Mouse (Mus musculus) B cell, adult 2 months (primary cell): ENCODE data around the gene Catsperd.
"Not testable (repeated sequence)": the region's sequence is repeated elsewhere in the genome, so short reads cannot be mapped to it uniquely, and the experiment has no call there.

Experiments
- DNase-seq, 2 experiments: peaks; one replicate each; pipeline ENCODE4 v3.0.0; 2022

Catsperd gene

GRCm38 (mm10) chr17:56627530-56628277 is at the start of gene Catsperd:
Catsperd (plus strand) TSS chr17:56628143.
- DNase-seq = peak; percentile 26 to 32

DNA sequence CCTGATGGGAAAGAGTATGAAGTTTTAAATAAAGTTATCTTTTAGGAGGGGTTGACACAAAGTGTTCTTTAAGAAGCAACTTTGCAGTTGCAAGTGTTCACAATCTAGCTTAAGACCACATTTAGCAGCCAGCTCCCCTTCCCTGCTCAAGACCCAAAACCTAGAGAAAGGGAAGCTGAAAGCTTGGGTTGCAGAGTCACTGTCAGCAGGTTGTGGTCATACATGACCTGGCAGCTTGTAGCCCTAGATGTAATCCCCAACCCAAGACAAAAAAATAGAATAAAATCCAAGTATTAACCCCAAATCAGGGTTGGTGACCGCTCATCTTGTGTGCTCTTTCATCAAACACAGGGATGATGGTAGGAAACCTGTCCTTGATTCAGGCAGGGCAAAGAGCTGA is 44.9 kb upstream of the Catsperd start:
- DNase-seq = peak in 1 of 2 experiments; percentile 21

DNA sequence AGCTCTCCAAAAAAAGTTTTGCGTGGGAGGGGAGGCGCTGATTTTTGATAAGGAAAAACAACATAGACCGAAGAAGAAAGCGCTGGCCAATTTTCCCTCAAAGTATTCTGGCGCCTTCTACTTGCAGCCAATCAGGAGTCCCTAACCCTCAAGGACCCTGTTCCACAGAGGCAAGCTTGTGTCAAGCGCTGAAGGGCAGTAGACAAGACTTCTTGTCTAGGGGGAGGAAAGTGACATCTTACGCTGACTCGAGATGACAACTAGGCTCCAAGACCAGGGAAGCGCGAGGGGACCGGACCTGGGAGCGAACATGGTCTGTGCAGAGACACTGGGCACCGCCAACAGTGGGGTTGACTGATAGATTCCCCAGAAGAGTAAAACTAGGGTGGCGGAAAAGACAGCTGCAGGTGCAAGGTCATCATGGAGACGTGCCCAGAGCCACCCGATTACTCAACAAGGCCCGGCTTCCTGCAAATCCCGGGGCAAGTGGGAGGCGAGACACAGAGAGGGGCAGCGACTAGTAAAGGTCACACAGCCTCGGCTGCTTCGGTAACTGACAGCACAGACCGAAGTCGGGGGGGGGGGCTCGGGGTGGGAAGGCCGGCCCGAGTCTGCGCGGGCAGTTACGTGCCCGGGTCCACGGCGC is 44.2 kb upstream of the Catsperd start:
- no peak for DNase-seq

DNA sequence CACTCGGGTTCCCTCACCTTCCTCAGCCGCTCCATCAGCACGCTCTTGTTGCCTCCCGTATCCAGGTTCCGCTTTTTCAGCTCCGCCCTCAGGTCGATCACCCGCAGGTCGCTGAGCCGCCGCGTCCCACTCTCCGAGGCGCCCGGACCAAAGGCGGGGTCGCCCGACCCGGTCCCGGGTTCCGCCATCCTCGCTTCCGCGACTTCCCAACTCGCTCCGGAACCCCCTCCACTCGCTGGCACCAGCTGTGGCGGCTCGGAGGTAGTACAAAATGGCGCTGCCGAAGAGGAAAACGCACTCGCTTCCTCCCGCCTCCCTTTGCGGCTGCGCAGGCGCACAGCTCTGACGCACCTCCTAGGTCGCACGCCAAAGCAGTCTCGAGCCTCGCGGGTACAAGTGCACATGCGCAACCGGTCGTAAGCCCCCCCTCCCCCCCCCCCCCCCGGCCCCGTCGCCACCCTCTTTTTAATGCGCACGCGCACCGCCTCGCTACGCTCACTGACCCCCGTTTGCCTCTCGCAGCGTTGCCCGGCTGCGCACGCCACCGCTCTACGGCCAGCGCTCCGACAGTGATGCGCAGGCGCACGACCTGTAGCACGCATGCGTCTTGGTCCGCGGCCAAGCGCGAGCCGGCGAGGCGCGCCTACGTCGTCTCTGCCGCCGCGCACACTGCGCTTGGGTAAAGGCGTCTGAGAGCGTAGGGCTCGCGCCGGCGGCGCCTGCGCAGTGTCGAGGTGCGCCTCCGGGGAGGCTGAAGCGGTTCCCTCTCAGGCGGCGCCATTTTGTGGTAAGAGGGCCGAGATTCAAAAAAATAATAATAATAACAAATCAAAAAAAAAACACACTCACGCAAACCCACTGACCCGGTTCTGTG is 43.4 kb upstream of the Catsperd start, which contains the start of the genes Safb2 and Safb:
Gene Safb2 (minus strand): TSS at position 329 of the 874 bp plus-strand sequence.
Gene Safb (plus strand): TSS at position 569 of the 874 bp plus-strand sequence.
- DNase-seq = peak; percentile 98 to 99

DNA sequence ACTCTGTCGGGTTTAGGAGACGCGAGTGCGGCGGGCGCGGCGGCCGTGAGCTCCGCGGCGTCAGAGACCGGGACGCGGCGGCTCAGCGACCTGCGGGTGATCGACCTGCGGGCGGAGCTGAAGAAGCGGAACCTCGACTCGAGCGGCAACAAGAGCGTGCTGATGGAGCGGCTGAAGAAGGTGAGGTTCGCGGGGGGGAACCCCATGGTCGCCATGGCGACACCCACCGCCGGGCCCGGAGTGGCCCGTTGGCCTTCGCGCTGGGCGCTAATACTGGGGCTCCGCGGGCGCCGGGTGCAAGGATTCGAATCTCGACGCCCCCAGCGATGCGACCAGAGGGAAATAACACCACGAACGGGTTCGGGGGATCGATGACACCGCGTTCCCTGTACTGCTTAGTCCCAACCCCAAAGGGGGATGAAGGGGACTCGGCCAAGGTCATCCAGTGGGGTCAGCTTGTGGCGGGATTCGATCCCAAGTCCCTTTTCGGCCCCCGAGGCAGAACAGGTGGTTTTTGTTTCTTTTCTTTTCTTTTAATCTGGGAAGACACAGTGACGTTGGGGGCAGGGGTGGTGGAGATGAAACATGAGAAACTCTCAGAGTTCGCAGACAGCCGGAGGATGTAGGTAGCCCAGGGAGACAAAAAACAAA is 42.6 kb upstream of the Catsperd start:
- peak; percentile 75 to 77 for DNase-seq

GRCm38 (mm10) chr17:56587773-56588172 is 40.2 kb upstream of the Catsperd start:
- DNase-seq = no peak

- no peak for DNase-seq
Observed at GRCm38 (mm10) chr17:56588921-56589320, 39.0 kb upstream of the Catsperd start.

DNA sequence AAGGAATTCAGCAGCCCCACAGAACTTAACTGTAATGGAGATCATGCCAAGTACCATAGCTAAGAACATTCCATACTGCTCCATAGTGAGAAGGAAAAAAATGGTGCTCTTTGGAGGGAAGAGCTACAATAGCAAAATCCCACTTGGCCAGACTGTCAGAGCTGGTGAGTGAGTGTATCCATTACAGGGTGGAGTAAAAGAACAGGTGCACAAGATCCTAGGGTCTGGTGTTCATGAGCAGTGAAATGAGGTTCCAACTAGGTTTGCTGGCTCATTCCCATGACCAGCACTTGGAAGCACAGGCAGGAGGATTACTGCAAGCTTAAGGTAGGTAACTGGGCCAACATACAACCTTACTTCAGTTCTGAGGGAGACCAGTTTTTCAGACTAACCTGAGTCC is 35.4 kb upstream of the Catsperd start:
- DNase-seq = no peak

DNA sequence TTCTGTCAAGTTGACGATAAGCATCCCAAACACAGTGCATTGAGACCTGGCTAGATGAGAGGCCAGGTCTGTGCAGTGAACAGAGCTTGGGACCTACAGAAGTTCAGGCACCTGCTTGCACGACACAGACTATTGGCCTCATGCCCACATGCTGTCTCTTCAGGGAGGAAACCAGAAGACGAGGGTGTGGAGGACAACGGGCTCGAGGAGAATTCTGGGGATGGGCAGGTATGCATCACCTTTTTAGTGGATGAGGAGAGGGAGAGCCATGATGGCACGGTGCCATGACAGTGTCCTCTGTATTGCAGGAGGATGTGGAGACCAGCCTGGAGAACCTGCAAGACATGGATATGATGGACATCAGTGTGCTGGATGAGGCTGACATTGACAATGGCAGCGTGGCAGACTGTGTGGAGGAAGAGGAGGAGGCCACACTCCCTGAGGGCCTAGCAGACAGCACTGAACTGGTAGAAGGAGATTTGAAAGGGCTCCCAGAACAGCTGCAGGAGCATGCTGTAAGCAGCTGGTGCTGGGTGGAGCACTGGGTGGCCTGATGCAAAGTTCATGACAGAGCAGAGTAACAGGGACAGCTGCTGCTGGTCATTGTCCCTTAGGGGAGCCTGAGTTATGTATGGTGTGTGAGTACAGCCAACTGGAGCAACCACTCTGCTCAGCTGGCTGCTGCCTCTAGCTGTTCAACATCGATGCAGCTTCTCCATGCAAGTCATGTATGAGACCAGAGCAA is 34.2 kb upstream of the Catsperd start:
- no peak for DNase-seq

DNA sequence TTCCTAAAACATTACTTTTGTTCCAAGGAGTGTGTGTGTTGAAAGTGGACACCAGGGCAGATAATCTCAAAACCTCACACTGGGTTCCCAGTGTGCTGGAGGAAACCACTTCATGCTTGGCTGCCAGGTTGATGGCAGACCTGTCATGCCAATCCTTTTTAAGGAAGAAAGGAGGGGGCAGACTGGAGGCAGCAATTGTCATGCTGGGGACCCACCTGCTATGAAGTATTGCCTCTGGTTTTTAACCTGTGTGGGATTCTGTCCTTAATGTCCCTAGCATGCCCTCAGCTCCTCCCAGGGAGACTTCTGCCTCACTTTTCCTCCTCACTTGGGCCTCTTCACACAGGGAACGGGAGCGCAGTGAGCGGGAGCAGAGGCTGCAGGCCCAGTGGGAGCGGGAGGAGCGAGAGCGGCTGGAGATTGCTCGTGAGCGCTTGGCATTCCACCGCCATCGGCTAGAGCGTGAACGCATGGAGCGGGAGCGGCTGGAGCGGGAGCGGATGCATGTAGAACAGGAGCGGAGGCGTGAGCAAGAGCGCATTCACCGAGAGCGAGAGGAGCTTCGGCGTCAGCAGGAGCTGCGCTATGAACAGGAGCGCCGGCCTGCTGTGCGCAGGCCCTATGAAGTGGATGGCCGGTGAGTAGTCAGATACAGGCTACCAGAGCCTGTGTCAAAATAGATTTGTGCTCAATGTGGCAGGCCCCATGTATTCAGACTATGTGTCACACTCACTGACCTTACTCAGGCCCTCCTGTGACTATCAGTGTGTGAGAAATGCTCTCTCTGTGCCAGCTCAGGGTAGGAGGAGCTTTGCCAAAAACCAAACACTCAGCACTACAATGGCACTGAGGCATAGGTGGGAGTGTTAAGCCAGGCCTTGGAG is 24.5 kb upstream of the Catsperd start:
- DNase-seq = no peak

GRCm38 (mm10) chr17:56604070-56604380 is 23.9 kb upstream of the Catsperd start:
- DNase-seq = no peak

GRCm38 (mm10) chr17:56604422-56604821 is 23.5 kb upstream of the Catsperd start:
- no peak for DNase-seq

DNA sequence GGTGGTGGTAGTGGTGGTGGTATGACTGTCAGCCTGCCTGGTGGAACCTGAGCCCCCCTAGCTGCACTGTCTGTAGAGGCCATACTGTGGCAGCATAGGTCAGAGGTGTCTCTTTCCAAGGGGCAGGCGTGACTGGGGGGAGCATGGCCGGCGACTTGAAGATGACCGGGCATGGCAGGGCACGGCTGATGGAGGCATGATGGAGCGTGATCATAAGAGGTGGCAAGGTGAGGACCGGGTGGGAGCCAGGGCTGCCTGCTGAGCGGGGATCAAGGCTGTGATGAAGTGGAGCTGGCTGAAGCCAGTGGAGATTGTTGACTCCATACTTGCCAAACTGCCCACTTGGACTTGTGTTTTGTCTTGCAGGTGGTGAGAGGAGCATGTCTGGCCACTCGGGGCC is 22.5 kb upstream of the Catsperd start:
- no peak for DNase-seq

DNA sequence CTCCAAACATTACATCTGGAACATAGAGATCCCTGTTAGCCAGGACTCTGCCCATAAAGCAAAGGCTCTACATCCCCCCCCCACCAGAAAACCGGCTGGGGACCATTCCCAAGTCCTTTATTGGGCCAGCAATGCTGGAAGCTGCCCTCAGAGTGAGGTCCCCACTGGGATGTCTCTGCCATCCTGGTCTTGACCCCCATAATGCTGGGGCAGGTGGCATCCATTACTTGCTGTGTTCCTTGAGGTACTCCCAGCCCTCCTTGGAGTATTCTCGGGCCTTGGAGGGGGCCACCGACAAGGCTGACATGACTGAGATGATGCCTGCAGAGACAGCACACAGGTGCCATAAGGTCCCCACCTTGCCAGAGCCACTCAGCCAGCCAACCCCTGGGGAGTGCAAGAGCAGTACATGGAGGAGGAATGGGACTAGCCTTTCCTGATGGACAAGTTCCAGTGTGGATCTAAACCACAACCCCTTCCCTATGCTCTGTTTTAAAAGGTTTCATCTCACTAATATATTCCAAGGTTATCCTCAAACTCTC is 20.4 kb upstream of the Catsperd start:
- DNase-seq = no peak

DNA sequence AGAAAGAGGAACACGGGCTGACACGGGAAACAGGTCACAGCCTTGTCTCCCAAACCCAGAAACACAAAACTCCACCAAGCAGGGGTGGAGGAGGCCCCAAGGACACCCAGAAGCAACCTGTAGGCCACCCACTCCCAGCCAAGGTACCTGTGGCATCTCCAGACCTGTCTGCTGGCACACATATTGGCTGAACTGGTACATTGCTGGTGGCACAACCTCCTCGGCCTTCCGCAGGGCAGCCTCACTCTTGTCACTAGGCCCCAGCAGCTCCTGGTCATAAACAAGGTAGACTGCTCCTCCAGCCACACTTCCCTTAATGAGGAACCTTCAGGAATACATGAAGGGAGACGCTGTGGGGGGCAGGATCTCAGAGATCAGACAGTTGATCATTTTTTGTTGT is 19.2 kb upstream of the Catsperd start:
- no peak for DNase-seq

DNA sequence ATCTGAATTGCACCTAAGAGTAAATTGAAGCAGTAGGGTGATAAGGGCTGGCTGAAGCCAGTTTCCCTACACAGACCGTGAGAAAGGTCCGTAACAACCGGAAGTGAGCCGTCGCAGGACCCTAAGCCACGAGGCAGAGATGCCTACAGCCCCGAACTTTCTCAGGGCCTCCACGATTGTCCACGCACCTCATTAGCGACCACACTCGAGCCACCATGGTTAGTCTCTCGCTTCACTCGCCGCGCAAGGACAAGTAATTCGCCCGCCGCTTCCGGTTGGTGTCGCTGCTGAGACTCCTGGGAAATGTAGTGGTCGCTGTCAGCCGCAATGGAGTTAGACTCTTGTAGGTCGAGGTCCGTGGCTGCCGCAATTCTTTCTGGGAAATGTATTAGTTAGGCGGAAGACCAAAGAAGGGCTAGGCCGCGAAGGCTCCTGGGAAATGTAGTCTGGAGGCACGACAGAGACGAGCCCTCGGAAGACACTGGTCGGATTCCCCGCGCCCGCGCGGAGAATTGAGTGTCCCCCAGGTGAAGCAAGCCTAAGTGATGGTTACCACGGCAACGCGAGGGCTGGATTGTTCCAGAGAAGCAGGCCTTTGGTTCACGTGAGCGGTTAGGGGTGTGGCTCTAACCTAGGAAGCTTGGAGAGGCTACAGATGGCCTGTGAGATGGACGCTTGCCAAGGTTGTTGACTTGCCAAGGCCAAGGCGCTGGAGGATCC is 18.3 kb upstream of the Catsperd start, which contains the start of gene 2410015M20Rik:
Gene 2410015M20Rik (minus strand): TSS at position 320 of the 720 bp plus-strand sequence.
- DNase-seq = peak; percentile 90 to 93

- DNase-seq = no peak
Observed at GRCm38 (mm10) chr17:56611323-56611722, 16.6 kb upstream of the Catsperd start.

DNA sequence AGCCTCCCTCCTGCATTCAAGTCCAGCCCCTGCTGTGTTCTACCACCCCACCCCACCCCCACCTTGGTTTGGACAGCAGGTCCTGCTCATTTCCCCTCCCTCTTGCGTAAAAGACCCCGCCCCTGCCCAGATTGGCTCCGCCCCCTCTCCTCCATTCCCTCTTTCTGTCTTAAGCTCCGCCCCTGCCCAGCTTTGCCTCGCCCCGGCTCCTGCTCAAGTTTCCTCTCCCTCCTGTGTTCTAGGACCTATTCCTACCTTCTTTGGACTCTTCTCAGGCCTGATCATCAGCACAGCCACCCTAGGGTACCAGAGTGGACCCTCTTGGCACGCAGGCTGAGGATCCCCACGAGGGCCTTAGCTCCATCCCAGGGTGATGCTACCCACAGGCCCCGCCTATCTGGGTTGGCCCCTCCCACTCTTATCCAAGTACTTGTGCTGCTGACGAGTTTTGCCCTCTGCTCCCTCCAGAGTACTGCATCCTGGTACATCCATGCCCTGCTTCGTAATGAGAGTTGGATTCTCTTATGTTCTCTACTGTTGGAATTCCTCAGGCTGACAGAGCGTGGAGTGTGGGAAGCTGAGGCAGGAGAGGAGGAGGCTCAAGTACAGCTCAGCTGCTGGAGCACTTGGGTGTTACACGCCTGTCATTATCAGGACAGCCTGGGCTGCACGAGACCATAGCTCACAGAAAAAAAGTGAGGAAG is 15.9 kb upstream of the Catsperd start:
- peak; percentile 27 to 31 for DNase-seq

- DNase-seq = not testable (repeated sequence)
Observed at GRCm38 (mm10) chr17:56612565-56612939, 15.4 kb upstream of the Catsperd start.
